ENCODE assay signal across 8 mouse cellular contexts in genomic region chr9:44084659-44085229, GRCm38 (mm10). TPM values are rescaled to one million over a fixed set of nuclear protein-coding genes. Genes with fewer than 3 reads are reported as not detected.
A peak's percentile ranks its signal among the peaks of the same experiment; 100 is the strongest.
DNase-seq lines count a peak whose midpoint lies in the region; ATAC-seq and TF ChIP-seq lines count a peak whose summit lies in the region.

No protein-coding gene starts in this region.

- no peaks in the 10 kb centered on the region for H3K36me3 ChIP-seq in erythroblast, embryonic 14.5 days (ENCODE audit: control insufficient read depth)
- peaks cover 9% of the 10 kb centered on the region for H3K36me3 ChIP-seq in heart, embryonic 13.5 days
- no peaks in the 10 kb centered on the region for H3K36me3 ChIP-seq in liver, embryonic 13.5 days
- no peaks in the 10 kb centered on the region for H3K36me3 ChIP-seq in stomach, embryonic 14.5 days (ENCODE audit: control insufficient read depth, insufficient read depth, low read length)

- H3K27ac ChIP-seq in heart, embryonic 13.5 days (replicated peaks) = peak overlapping the region; percentile 98
- no peak overlapping the region for H3K27ac ChIP-seq in liver, embryonic 13.5 days
- H3K27ac ChIP-seq in stomach, embryonic 14.5 days (ENCODE audit: low read length) = peak overlapping the region; percentile 21; the same call in 1 of the 2 replicates

- peak; percentile 92 for DNase-seq in A20 (ENCODE audit: low read depth, low spot score)
- DNase-seq in brain, embryonic 14.5 days (ENCODE audit: low read depth) = peak; percentile 83
- peak; percentile 99 for DNase-seq in kidney, postnatal 10 days
- DNase-seq in liver, embryonic 13.5 days = peak; percentile 86
- peak; percentile 75 to 78 for DNase-seq in natural killer cell, adult 2 months (ENCODE audit: low spot score in 2 of 2)

- H3K4me3 ChIP-seq in erythroblast, embryonic 14.5 days (replicated peaks) = peak overlapping the region; percentile 59
- H3K4me3 ChIP-seq in heart, embryonic 13.5 days = peak overlapping the region; percentile 82
- peak overlapping the region; percentile 65 for H3K4me3 ChIP-seq in liver, embryonic 13.5 days (replicated peaks)
- H3K4me3 ChIP-seq in stomach, embryonic 14.5 days (ENCODE audit: low read depth, low read length) = peak overlapping the region; percentile 52

- peak overlapping the region; percentile 97 for H3K9ac ChIP-seq in heart, embryonic 13.5 days
- peak overlapping the region; percentile 77 for H3K9ac ChIP-seq in liver, embryonic 13.5 days
- H3K9ac ChIP-seq in stomach, embryonic 14.5 days (replicated peaks; ENCODE audit: low read depth, low read length) = peak overlapping the region; percentile 51; the same call in 1 of the 2 replicates

- no peak for TF ChIP-seq CTCF in brain, embryonic 14.5 days (IDR thresholded peaks at IDR 0.05; ENCODE audit: borderline replicate concordance, extremely low read depth, insufficient read depth, insufficient read length)

- H3K9me3 ChIP-seq in erythroblast, embryonic 14.5 days (ENCODE audit: control insufficient read depth, low read length) = no peaks in the 10 kb centered on the region
- no peaks in the 10 kb centered on the region for H3K9me3 ChIP-seq in heart, embryonic 13.5 days
- H3K9me3 ChIP-seq in liver, embryonic 13.5 days (replicated peaks) = no peaks in the 10 kb centered on the region
- no peaks in the 10 kb centered on the region for H3K9me3 ChIP-seq in stomach, embryonic 14.5 days (ENCODE audit: control insufficient read depth, low read depth, low read length)

- TF ChIP-seq POLR2A in brain, embryonic 14.5 days (IDR thresholded peaks at IDR 0.05; ENCODE audit: borderline replicate concordance, extremely low read depth, insufficient read depth, insufficient read length, poor library complexity, severe bottlenecking) = peak; percentile 47; the same call in 1 of the 2 replicates

- WGBS in heart, embryonic 13.5 days = under 1% methylated on average over 62 of the region's 62 CpGs
- WGBS in liver, embryonic 13.5 days (ENCODE audit: insufficient replicate concordance) = under 1% methylated on average over 62 of the region's 62 CpGs
- under 1% methylated on average over 62 of the region's 62 CpGs for WGBS in stomach, embryonic 14.5 days

- peak; percentile 66 for ATAC-seq in heart, embryonic 13.5 days (ENCODE audit: extremely low read depth, insufficient number of reproducible peaks, low FRiP score, low TSS enrichment)
- ATAC-seq in liver, embryonic 13.5 days (ENCODE audit: low read depth) = peak; percentile 84
- peak; percentile 60; the same call in 1 of the 2 replicates for ATAC-seq in stomach, embryonic 14.5 days (ENCODE audit: insufficient number of reproducible peaks, insufficient read depth, low FRiP score, low read depth)

- H3K4me1 ChIP-seq in erythroblast, embryonic 14.5 days (ENCODE audit: control insufficient read depth) = peaks cover 19% of the 10 kb centered on the region
- H3K4me1 ChIP-seq in heart, embryonic 13.5 days = peaks cover 91% of the 10 kb centered on the region
- peaks cover 52% of the 10 kb centered on the region for H3K4me1 ChIP-seq in liver, embryonic 13.5 days (replicated peaks)
- peaks cover 28% of the 10 kb centered on the region for H3K4me1 ChIP-seq in stomach, embryonic 14.5 days (ENCODE audit: control insufficient read depth, insufficient read depth, low read length)

- H3K27me3 ChIP-seq in erythroblast, embryonic 14.5 days (ENCODE audit: control insufficient read depth) = peaks cover 81% of the 10 kb centered on the region
- H3K27me3 ChIP-seq in heart, embryonic 13.5 days (replicated peaks) = peaks cover 26% of the 10 kb centered on the region
- peaks cover 62% of the 10 kb centered on the region for H3K27me3 ChIP-seq in liver, embryonic 13.5 days
- 0 out of 2 replicates have a peak, but pooled peaks cover 6% of the 10 kb centered on the region for H3K27me3 ChIP-seq in stomach, embryonic 14.5 days (ENCODE audit: control insufficient read depth, insufficient read depth, low read length)

- peak overlapping the region; percentile 97 for H3K4me2 ChIP-seq in heart, embryonic 13.5 days
- H3K4me2 ChIP-seq in liver, embryonic 13.5 days = peak overlapping the region; percentile 96
- peak overlapping the region; percentile 99 for H3K4me2 ChIP-seq in stomach, embryonic 14.5 days (replicated peaks; ENCODE audit: low read depth, low read length)

RNA-seq across cellular contexts. Expression of gene Mfrp, which starts 16.8 kb away (rescaled TPM):
- polyA plus RNA-seq in brain, embryonic 14.5 days (2012; rRNA removed) = 1.8 and 3.8 TPM in 2 replicates
- not detected in 2 replicates for polyA plus RNA-seq in erythroblast, embryonic 14.5 days (2012)
- polyA plus RNA-seq in heart, embryonic 13.5 days (2015; fragmentation: Nextera tagmentation; extraction: Ambion mirVana) = not detected in 2 replicates
- polyA plus RNA-seq in liver, embryonic 13.5 days (2015; fragmentation: Nextera tagmentation; extraction: Ambion mirVana) = not detected in 2 replicates
- polyA plus RNA-seq in stomach, embryonic 14.5 days (2014; fragmentation: Nextera tagmentation; extraction: Ambion mirVana) = 0.26 and 0.28 TPM in 2 replicates

RNA-seq across cellular contexts. Expression of gene Usp2, which starts 17.9 kb away (rescaled TPM):
- 2.0 and 4.0 TPM in 2 replicates for polyA plus RNA-seq in brain, embryonic 14.5 days (2012; rRNA removed)
- polyA plus RNA-seq in erythroblast, embryonic 14.5 days (2012) = 0.05 TPM in 1 of 2 replicates, not detected in the other
- polyA plus RNA-seq in heart, embryonic 13.5 days (2015; fragmentation: Nextera tagmentation; extraction: Ambion mirVana) = 48.5 and 66.0 TPM in 2 replicates
- 1.8 and 3.0 TPM in 2 replicates for polyA plus RNA-seq in liver, embryonic 13.5 days (2015; fragmentation: Nextera tagmentation; extraction: Ambion mirVana)
- 10.5 and 15.0 TPM in 2 replicates for polyA plus RNA-seq in stomach, embryonic 14.5 days (2014; fragmentation: Nextera tagmentation; extraction: Ambion mirVana)

RNA-seq across cellular contexts. Expression of gene C1qtnf5, which starts 22.3 kb away (rescaled TPM):
- polyA plus RNA-seq in brain, embryonic 14.5 days (2012; rRNA removed) = 5.2 and 6.8 TPM in 2 replicates
- polyA plus RNA-seq in erythroblast, embryonic 14.5 days (2012) = 0.08 TPM in 1 of 2 replicates, not detected in the other
- 1.1 and 2.1 TPM in 2 replicates for polyA plus RNA-seq in heart, embryonic 13.5 days (2015; fragmentation: Nextera tagmentation; extraction: Ambion mirVana)
- polyA plus RNA-seq in liver, embryonic 13.5 days (2015; fragmentation: Nextera tagmentation; extraction: Ambion mirVana) = 0.17 and 0.20 TPM in 2 replicates
- polyA plus RNA-seq in stomach, embryonic 14.5 days (2014; fragmentation: Nextera tagmentation; extraction: Ambion mirVana) = 2.3 and 2.8 TPM in 2 replicates

RNA-seq across cellular contexts. Expression of gene Gm49380, which starts 28.6 kb away (rescaled TPM):
- polyA plus RNA-seq in brain, embryonic 14.5 days (2012; rRNA removed) = 0.06 and 0.29 TPM in 2 replicates
- polyA plus RNA-seq in erythroblast, embryonic 14.5 days (2012) = not detected in 2 replicates
- not detected in 2 replicates for polyA plus RNA-seq in heart, embryonic 13.5 days (2015; fragmentation: Nextera tagmentation; extraction: Ambion mirVana)
- 0.05 TPM in 1 of 2 replicates, not detected in the other for polyA plus RNA-seq in liver, embryonic 13.5 days (2015; fragmentation: Nextera tagmentation; extraction: Ambion mirVana)
- 0.43 and 0.52 TPM in 2 replicates for polyA plus RNA-seq in stomach, embryonic 14.5 days (2014; fragmentation: Nextera tagmentation; extraction: Ambion mirVana)

RNA-seq across cellular contexts. Expression of gene Rnf26, which starts 28.6 kb away (rescaled TPM):
- 31.4 and 34.7 TPM in 2 replicates for polyA plus RNA-seq in brain, embryonic 14.5 days (2012; rRNA removed)
- 8.5 and 11.1 TPM in 2 replicates for polyA plus RNA-seq in erythroblast, embryonic 14.5 days (2012)
- polyA plus RNA-seq in heart, embryonic 13.5 days (2015; fragmentation: Nextera tagmentation; extraction: Ambion mirVana) = 38.5 and 39.3 TPM in 2 replicates
- 36.9 and 38.7 TPM in 2 replicates for polyA plus RNA-seq in liver, embryonic 13.5 days (2015; fragmentation: Nextera tagmentation; extraction: Ambion mirVana)
- 61.7 and 66.7 TPM in 2 replicates for polyA plus RNA-seq in stomach, embryonic 14.5 days (2014; fragmentation: Nextera tagmentation; extraction: Ambion mirVana)
